Mouse (Mus musculus) thymus, adult 2 months (tissue): ENCODE measurements around the gene Hhatl.

ENCODE experiments used
- CTCF ChIP-seq: fragments of 200-500 bp; IDR thresholded peaks from 2 replicates; pipeline ENCODE4 v1.5.1; 2012; ENCODE audit warnings: mild to moderate bottlenecking, control low read depth, low read length, moderate library complexity, borderline replicate concordance; ENCODE audit not compliant: control insufficient read depth, poor library complexity, insufficient read depth; ENCODE audit errors: extremely low read depth
- POLR2A ChIP-seq: fragments of 200-500 bp; IDR thresholded peaks from 2 replicates; pipeline ENCODE4 v1.6.1; 2012; ENCODE audit warnings: mild to moderate bottlenecking, low read length, control low read depth, moderate library complexity; ENCODE audit not compliant: control insufficient read depth, poor library complexity, insufficient read depth; ENCODE audit errors: extremely low read depth

GRCm38 (mm10) chr9:121823991-121824390 is 31.7 kb upstream of the Hhatl start:
- TF ChIP-seq POLR2A = no peak
- TF ChIP-seq CTCF = no peak
